Mouse (Mus musculus) brain, embryonic 14.5 days (tissue): ENCODE measurements at regions not wholly inside any gene's neighbourhood (a gene's known extent, or its start where the extent isn't known, plus 50 kb on each side); places are given as distances from the start of the nearest gene placed in this dataset.

Source experiments
- CTCF ChIP-seq: fragments of 200-500 bp; IDR thresholded peaks from 2 replicates; pipeline ENCODE4 v1.5.1; 2012; ENCODE audit warnings: inconsistent platforms, mild to moderate bottlenecking, moderate library complexity, borderline replicate concordance; ENCODE audit not compliant: insufficient read depth, insufficient read length; ENCODE audit errors: extremely low read depth
- POLR2A ChIP-seq: fragments of 200-500 bp; IDR thresholded peaks from 2 replicates; pipeline ENCODE4 v1.6.1; 2012; ENCODE audit warnings: mild to moderate bottlenecking, inconsistent platforms, borderline replicate concordance; ENCODE audit not compliant: poor library complexity, insufficient read depth, insufficient read length, severe bottlenecking; ENCODE audit errors: extremely low read depth

- TF ChIP-seq POLR2A (no peak), CTCF (no peak)
Observed at GRCm38 (mm10) chr13:83760387-83761170, 256.7 kb downstream of the Mef2c start.
